Mouse (Mus musculus) olfactory bulb, adult 2 months (tissue): ENCODE measurements around the gene Clint1. TPM values are rescaled to one million over a fixed set of nuclear protein-coding genes. Genes with fewer than 3 reads are reported as not detected.
A peak's percentile ranks its signal among the peaks of the same experiment; 100 is the strongest.

Experiments used
- H3K27ac ChIP-seq: fragments of 200-500 bp; 2 replicates; pipeline ENCODE4 v1.5.1; 2012; ENCODE audit warnings: low read depth, low read length; ENCODE audit not compliant: insufficient read depth
- H3K4me1 ChIP-seq: fragments of 200-500 bp; 2 replicates; pipeline ENCODE4 v1.6.1; 2012; ENCODE audit warnings: low read length; ENCODE audit not compliant: control insufficient read depth, insufficient read depth
- H3K4me3 ChIP-seq: fragments of 200-500 bp; 2 replicates; pipeline ENCODE4 v1.5.1; 2012; ENCODE audit warnings: mild to moderate bottlenecking, low read depth, low read length, moderate library complexity; ENCODE audit not compliant: insufficient read depth
- CTCF ChIP-seq: fragments of 200-500 bp; IDR thresholded peaks from 2 replicates; pipeline ENCODE4 v1.5.1; 2012; ENCODE audit warnings: low read depth, mild to moderate bottlenecking, low read length, moderate library complexity; ENCODE audit not compliant: insufficient read depth
- POLR2A ChIP-seq: fragments of 200-500 bp; IDR thresholded peaks from 2 replicates; pipeline ENCODE4 v1.6.1; 2012; ENCODE audit warnings: mild to moderate bottlenecking, low read depth, low read length, moderate library complexity; ENCODE audit not compliant: insufficient read depth
- WGBS: fragments of 180-500 bp; shearing (Covaris S2); methylation state at CpG from one replicate; pipeline ENCODE4 v1.1.7; 2018; 5-methylcytosine and 5-hydroxymethylcytosine counted together
- polyA plus RNA-seq: library from polyadenylated mRNA; stranded (reverse); fragments of >200 nt; gene quantifications from 2 replicates; pipeline ENCODE4 v1.2.4, GENCODE M21; 2012; ENCODE audit warnings: low replicate concordance; ENCODE audit not compliant: missing spikeins, insufficient read depth, insufficient read length

Gene Clint1
- polyA plus RNA-seq, 1 experiment: not detected

DNA sequence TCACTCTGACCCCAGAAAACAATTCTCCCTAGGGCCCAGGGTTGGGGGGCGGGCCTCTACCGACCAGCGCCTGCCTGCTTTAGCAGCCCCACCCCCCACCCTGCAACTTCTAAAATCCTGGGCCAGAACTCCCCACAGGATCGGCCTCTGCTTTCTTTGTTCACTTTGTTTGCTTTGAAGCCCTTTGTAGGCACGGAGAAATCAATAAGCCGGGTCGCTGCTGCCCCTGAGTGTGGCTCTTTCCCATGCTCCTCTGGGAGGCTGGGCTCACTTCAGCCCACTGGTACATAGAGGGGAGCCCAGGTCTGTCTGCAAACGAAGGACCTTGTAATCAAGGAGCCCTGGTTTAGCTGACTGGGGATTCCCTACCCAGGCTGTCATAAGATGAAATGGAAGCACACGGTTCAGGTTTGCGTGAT lies 69.6 kb downstream of the Clint1 start:
- H3K4me3 ChIP-seq: no peak overlapping the region
- TF ChIP-seq POLR2A (no peak), CTCF (no peak)
- no peaks in the 10 kb centered on the region for H3K4me1 ChIP-seq
- WGBS: 39% methylated on average over 10 of the region's 10 CpGs
- H3K27ac ChIP-seq: no peak overlapping the region

DNA sequence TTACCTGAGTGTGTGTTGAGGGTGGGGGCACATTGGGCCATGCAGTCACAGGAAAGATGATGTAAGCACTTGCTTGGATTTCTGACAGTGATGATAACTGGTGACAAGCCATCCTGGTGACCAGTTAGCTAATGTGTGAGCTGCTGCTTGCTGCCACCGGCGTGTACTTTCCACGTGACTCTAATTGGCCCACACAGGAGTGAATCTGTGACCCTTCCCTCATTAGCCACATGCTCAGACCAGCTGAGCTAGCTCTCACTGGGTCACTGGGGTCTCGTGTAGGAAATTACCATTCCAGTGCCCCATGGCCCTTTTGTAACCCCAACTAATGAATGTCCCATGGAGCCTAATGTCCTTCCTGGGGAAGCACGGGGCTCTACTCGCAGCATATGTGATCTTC lies 73.6 kb downstream of the Clint1 start:
- no peak overlapping the region for H3K27ac ChIP-seq
- H3K4me3 ChIP-seq: no peak overlapping the region
- 76% methylated on average over 6 of the region's 6 CpGs for WGBS
- TF ChIP-seq POLR2A: no peak
- TF ChIP-seq CTCF: no peak
- no peaks in the 10 kb centered on the region for H3K4me1 ChIP-seq

DNA sequence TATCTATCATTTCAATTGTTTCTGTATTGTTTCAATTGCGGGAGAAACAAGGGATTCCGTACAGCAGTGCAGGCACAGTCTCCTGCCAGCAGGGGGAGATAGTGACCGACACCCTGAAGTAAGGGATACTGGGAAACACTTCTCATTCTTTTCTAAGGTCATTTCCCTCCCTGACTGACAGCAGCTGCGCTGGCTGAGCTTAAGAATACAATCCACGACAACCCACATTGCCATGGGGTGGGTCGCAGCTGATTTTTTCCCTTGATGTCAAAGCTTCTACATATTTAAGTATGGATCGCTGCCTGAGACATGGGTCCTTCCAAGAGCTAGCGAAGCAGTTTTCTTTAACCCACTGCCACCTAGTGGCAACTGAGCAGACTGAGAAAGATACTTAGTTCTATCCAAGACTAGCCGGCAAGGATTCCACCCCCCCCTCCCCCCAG lies 74.8 kb downstream of the Clint1 start:
- Histone ChIP-seq H3K4me3 (peak overlapping the region; percentile 52), H3K4me1 (no peaks in the 10 kb centered on the region), H3K27ac (no peak overlapping the region)
- TF ChIP-seq POLR2A: no peak
- TF ChIP-seq CTCF: peak; percentile 86
- under 1% methylated on average over 9 of the region's 9 CpGs for WGBS

DNA sequence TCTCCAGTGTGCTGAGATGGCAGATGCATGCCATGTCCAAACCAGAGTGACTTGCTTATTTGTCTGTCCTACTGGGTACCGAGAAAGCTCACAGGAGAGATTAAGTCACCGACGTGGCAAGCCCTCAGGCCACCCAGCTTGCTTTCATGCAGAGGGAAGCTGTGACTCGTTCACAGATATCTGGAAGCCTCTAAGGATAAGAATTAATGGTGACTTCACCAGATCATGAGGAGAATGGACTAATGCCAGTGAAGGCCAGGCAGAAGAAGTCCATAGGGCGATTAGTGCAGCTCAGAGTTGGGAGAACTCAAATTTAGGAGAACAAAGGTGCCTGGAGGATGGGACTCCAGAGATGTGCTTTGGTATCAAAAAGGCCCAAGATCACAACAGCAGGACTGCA lies 75.6 kb downstream of the Clint1 start:
- H3K4me1 ChIP-seq: no peaks in the 10 kb centered on the region
- no peak overlapping the region for H3K4me3 ChIP-seq
- no peak for TF ChIP-seq POLR2A
- TF ChIP-seq CTCF: no peak
- H3K27ac ChIP-seq: no peak overlapping the region
- WGBS: 65% methylated on average over 5 of the region's 5 CpGs

DNA sequence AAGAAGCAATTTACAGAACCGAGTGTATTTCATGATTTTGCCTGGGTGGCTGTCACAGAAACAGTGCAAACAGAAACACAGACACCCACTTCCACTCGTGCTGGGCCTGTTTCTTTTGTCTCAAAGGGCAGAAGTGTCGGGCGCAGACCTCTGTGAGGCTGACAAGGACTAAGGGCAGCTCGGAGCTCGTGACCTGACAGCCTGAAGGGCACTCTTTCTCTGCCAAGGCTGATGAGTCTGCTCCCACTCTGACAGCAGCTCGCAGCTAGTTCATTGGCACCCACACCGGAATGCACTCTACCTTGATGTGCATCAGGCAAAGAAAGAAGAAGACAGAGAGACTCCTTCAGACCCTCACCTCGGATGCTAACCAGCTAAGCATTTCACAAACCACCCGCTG lies 77.7 kb downstream of the Clint1 start:
- 85% methylated on average over 10 of the region's 10 CpGs for WGBS

DNA sequence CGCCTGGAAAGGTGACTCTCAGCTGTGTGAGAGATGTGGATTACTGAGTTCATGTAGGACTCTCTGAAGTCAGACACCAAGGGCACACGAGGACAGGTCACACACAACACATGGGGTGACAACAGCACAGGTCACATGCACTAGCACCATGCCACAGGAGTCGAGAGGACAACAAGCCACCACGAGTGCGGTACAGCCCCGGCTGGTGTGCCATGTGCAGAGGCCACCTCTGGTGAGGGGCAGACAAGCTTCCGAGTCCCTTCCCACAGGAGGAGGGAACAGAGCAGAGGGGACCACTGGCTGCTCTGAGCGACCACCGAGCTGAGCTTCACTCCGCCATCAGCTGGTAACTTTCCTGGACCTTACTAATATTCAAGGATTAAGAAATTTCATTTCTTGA lies 80.9 kb downstream of the Clint1 start:
- TF ChIP-seq CTCF (no peak), POLR2A (no peak)
- 95% methylated on average over 10 of the region's 10 CpGs for WGBS

More for the DNA sequence above, 77.7 kb downstream of the Clint1 start:
- TF ChIP-seq POLR2A (no peak), CTCF (no peak)
- H3K4me3 ChIP-seq: no peak overlapping the region
- H3K4me1 ChIP-seq: no peaks in the 10 kb centered on the region
- no peak overlapping the region for H3K27ac ChIP-seq

DNA sequence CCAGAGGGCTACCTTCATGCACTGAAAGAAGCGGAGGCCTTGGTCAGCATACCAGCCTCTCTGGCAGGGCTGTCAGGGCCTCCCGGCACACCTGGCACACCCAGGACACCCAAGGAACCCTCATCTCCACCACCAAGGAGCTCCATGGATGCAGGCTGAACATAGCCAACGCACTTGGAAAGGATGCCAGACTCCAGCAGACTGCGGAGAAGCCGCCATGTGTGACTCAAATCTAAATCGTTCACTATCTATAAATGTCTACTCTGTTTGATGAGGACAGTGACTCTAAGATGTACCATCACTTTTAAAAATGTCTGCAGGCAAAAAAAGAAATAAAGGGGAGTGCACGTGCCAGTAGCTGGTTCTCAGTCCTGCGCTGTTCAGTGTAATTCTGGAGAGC lies 85.6 kb downstream of the Clint1 start:
- H3K4me1 ChIP-seq: no peaks in the 10 kb centered on the region
- no peak overlapping the region for H3K4me3 ChIP-seq
- 97% methylated on average over 8 of the region's 8 CpGs for WGBS
- no peak overlapping the region for H3K27ac ChIP-seq
- no peak for TF ChIP-seq CTCF
- no peak for TF ChIP-seq POLR2A

More for the DNA sequence above, 80.9 kb downstream of the Clint1 start:
- H3K4me3 ChIP-seq: no peak overlapping the region
- no peak overlapping the region for H3K27ac ChIP-seq
- H3K4me1 ChIP-seq: no peaks in the 10 kb centered on the region

DNA sequence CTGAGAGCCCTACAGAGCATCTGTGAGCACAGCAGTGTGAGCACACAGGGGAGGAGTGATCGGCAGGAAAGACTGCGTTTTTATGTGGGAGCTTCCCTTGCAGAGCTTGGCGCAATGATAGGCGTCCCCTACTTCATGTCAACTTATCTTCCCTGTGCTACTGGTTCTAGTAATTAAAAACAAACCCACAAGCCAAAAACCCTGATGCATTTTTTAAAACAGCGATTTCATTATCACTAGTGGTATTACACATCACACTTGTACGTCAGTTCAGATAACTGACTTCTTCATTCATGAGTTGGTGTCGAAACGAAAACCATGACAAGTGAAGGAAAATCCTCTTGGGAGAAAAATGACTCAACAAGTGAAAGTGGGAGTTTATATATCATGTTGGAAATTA lies 87.1 kb downstream of the Clint1 start:
- no peak overlapping the region for H3K27ac ChIP-seq
- 94% methylated on average over 8 of the region's 8 CpGs for WGBS

DNA sequence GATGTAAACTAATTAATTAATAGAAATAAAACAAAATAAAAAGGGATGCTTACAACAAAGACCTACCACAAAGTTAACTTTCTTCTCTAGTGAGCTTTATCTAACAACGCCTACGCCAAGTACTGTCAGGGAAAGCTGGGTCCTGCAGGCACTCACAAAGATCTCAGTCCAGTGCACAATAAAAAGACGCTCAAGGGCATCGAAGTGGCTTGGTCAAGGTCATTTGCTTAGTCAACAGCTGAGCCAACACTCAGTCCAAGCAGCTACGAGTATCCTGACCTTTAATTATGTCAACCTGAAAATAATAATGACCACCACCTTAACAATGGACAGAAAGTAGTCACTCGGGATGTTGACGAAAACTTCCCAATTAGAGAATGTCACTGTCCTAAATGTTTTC lies 90.4 kb downstream of the Clint1 start:
- TF ChIP-seq CTCF (no peak), POLR2A (no peak)
- H3K27ac ChIP-seq: no peak overlapping the region
- 91% methylated on average over 7 of the region's 7 CpGs for WGBS
- H3K4me1 ChIP-seq: peaks cover 12% of the 10 kb centered on the region; the same call in 1 of the 2 replicates
- no peak overlapping the region for H3K4me3 ChIP-seq

More for the DNA sequence above, 87.1 kb downstream of the Clint1 start:
- TF ChIP-seq POLR2A: no peak
- no peak for TF ChIP-seq CTCF
- Histone ChIP-seq H3K4me3 (no peak overlapping the region), H3K4me1 (peaks cover 7% of the 10 kb centered on the region; the same call in 1 of the 2 replicates)

DNA sequence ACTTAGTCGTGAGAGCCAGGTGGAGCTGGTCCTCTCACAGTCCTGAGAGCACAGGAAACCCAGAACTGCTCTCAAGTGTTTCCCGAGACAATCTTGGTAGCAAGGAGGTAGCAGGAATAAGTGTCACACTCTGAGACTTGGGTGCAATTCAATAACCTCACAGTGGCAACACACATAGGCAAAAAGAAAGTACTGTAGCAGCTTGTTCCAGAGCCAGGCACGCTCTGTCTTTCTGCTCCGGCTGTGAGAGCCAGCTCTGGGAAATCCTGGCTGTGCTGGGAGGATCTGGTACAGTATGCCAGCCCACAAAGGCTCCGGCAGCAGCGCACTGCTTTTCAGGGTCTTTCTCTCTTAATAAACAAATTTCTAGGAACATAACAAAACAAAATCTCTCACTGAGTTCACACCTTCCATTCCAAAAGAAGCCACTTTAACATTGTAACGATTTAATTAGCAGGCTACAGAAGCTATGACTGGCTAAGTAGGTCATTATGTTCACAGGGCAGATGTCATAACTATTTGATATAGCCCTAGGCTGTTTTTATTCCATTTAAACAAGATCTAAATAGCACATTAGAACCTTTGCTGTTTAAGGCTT lies 91.4 kb downstream of the Clint1 start:
- WGBS: 17% methylated on average over 7 of the region's 7 CpGs
- Histone ChIP-seq H3K4me1 (peaks cover 12% of the 10 kb centered on the region; the same call in 1 of the 2 replicates), H3K4me3 (no peak overlapping the region), H3K27ac (no peak overlapping the region)
- TF ChIP-seq POLR2A: no peak
- no peak for TF ChIP-seq CTCF
